Mouse (Mus musculus) midbrain, embryonic 10.5 days (tissue): ENCODE results near the gene Osm. TPM values are rescaled to one million over a fixed set of nuclear protein-coding genes. Genes with fewer than 3 reads are reported as not detected.

Experiments
- DNase-seq: peaks from one replicate; pipeline ENCODE4 v3.0.0-alpha.2; 2017; ENCODE audit warnings: low spot score
- H3K27ac ChIP-seq: fragments of 300-500 bp; sonication (generic); replicated peaks from 2 replicates; pipeline ENCODE4 v1.5.1; 2016; ENCODE audit warnings: mild to moderate bottlenecking
- H3K27me3 ChIP-seq: fragments of 300-500 bp; sonication (generic); 2 replicates; pipeline ENCODE4 v1.6.1; 2016; ENCODE audit warnings: low read depth, mild to moderate bottlenecking; ENCODE audit not compliant: poor library complexity, severe bottlenecking
- H3K36me3 ChIP-seq: fragments of 300-500 bp; sonication (generic); 2 replicates; pipeline ENCODE4 v1.6.1; 2016; ENCODE audit warnings: mild to moderate bottlenecking, moderate library complexity
- H3K4me1 ChIP-seq: fragments of 300-500 bp; sonication (generic); 2 replicates; pipeline ENCODE4 v1.6.1; 2016
- H3K4me3 ChIP-seq: fragments of 300-500 bp; sonication (generic); 2 replicates; pipeline ENCODE4 v1.5.1; 2016; ENCODE audit warnings: mild to moderate bottlenecking, moderate library complexity
- H3K9me3 ChIP-seq: fragments of 300-500 bp; sonication (generic); replicated peaks from 2 replicates; pipeline ENCODE4 v1.6.1; 2016; ENCODE audit warnings: mild to moderate bottlenecking
- WGBS: fragments of 180-500 bp; shearing (Covaris S2); methylation state at CpG from one replicate; pipeline ENCODE4 v1.1.7; 2016; 5-methylcytosine and 5-hydroxymethylcytosine counted together
- polyA plus RNA-seq: library from polyadenylated mRNA; unstranded; fragments of >200 nt; fragmentation: Nextera tagmentation; extraction: Ambion mirVana; gene quantifications from 2 replicates; pipeline ENCODE4 v1.2.1, GENCODE M21; 2016

The Osm gene
- polyA plus RNA-seq, 1 experiment from 2014 or later: 0.05 TPM

- Histone ChIP-seq H3K4me3 (no peak overlapping the region), H3K36me3 (no peaks in the 10 kb centered on the region), H3K27ac (0 out of 2 replicates have a peak overlapping the region, but pooled peaks have one; percentile 23), H3K4me1 (peaks cover 8% of the 10 kb centered on the region; the same call in 1 of the 2 replicates), H3K9me3 (no peaks in the 10 kb centered on the region), H3K27me3 (no peaks in the 10 kb centered on the region)
- DNase-seq: no peak
- 84% methylated on average over 3 of the region's 3 CpGs for WGBS
These were observed 15.2 kb downstream of the Osm start for GRCm38 (mm10) chr11:4251376-4251775.

- no peak for DNase-seq
- no peaks in the 10 kb centered on the region for H3K36me3 ChIP-seq
- peaks cover 8% of the 10 kb centered on the region; the same call in 1 of the 2 replicates for H3K4me1 ChIP-seq
- 57% methylated on average over 2 of the region's 2 CpGs for WGBS
- H3K27ac ChIP-seq: no peak overlapping the region
- no peaks in the 10 kb centered on the region for H3K9me3 ChIP-seq
- no peak overlapping the region for H3K4me3 ChIP-seq
- H3K27me3 ChIP-seq: no peaks in the 10 kb centered on the region; the same call in 1 of the 2 replicates
These were observed 16.7 kb downstream of the Osm start for GRCm38 (mm10) chr11:4252886-4253285.

- Histone ChIP-seq H3K27ac (no peak within 1 kb of the TSS), H3K36me3 (no peaks in the 10 kb centered on the region), H3K4me3 (no peak within 1 kb of the TSS), H3K4me1 (peaks cover 20% of the 10 kb centered on the region), H3K9me3 (no peaks in the 10 kb centered on the region), H3K27me3 (peaks cover 16% of the 10 kb centered on the region)
- DNase-seq: no peak
- WGBS: 66% methylated on average over 11 of the region's 11 CpGs
These were observed 20.8 kb downstream of the Osm start, which contains the start of gene Lif for GRCm38 (mm10) chr11:4256846-4257607. Lif (plus strand) TSS chr11:4257557.

- WGBS: 65% methylated on average over 5 of the region's 5 CpGs
- no peak for DNase-seq
- H3K4me3 ChIP-seq: no peak overlapping the region
- no peaks in the 10 kb centered on the region for H3K9me3 ChIP-seq
- H3K36me3 ChIP-seq: no peaks in the 10 kb centered on the region
- H3K27me3 ChIP-seq: peaks cover 23% of the 10 kb centered on the region
- no peak overlapping the region for H3K27ac ChIP-seq
- H3K4me1 ChIP-seq: peaks cover 22% of the 10 kb centered on the region
These were observed 21.5 kb downstream of the Osm start for GRCm38 (mm10) chr11:4257756-4258155.

- peak; percentile 81 for DNase-seq
- Histone ChIP-seq H3K4me1 (peaks cover 29% of the 10 kb centered on the region), H3K36me3 (no peaks in the 10 kb centered on the region), H3K27me3 (peaks cover 32% of the 10 kb centered on the region), H3K9me3 (no peaks in the 10 kb centered on the region), H3K4me3 (peak overlapping the region; percentile 39), H3K27ac (peak overlapping the region; percentile 30; the same call in 1 of the 2 replicates)
- WGBS: 1% methylated on average over 7 of the region's 7 CpGs
These were observed 22.4 kb downstream of the Osm start for GRCm38 (mm10) chr11:4258657-4259082.

GRCm38 (mm10) chr11:4260463-4261187 is 24.4 kb downstream of the Osm start:
- Histone ChIP-seq H3K4me3 (no peak overlapping the region), H3K27me3 (peaks cover 51% of the 10 kb centered on the region), H3K36me3 (no peaks in the 10 kb centered on the region), H3K9me3 (no peaks in the 10 kb centered on the region), H3K27ac (peak overlapping the region; percentile 28; the same call in 1 of the 2 replicates), H3K4me1 (peaks cover 29% of the 10 kb centered on the region)
- no peak for DNase-seq
- 76% methylated on average over 14 of the region's 14 CpGs for WGBS

- peaks cover 32% of the 10 kb centered on the region for H3K4me1 ChIP-seq
- WGBS: 52% methylated on average over 7 of the region's 7 CpGs
- H3K4me3 ChIP-seq: no peak overlapping the region
- peak; percentile 60 for DNase-seq
- H3K27me3 ChIP-seq: peaks cover 56% of the 10 kb centered on the region
- H3K36me3 ChIP-seq: no peaks in the 10 kb centered on the region
- no peaks in the 10 kb centered on the region for H3K9me3 ChIP-seq
- peak overlapping the region; percentile 28; the same call in 1 of the 2 replicates for H3K27ac ChIP-seq
These were observed 24.9 kb downstream of the Osm start for GRCm38 (mm10) chr11:4261188-4261494.

- H3K36me3 ChIP-seq: no peaks in the 10 kb centered on the region
- no peak for DNase-seq
- H3K27me3 ChIP-seq: peaks cover 65% of the 10 kb centered on the region
- no peak overlapping the region for H3K27ac ChIP-seq
- H3K4me3 ChIP-seq: no peak overlapping the region
- 51% methylated on average over 5 of the region's 5 CpGs for WGBS
- no peaks in the 10 kb centered on the region for H3K9me3 ChIP-seq
- peaks cover 41% of the 10 kb centered on the region for H3K4me1 ChIP-seq
These were observed 25.7 kb downstream of the Osm start for GRCm38 (mm10) chr11:4261969-4262368.

GRCm38 (mm10) chr11:4262847-4263246 is 26.6 kb downstream of the Osm start:
- Histone ChIP-seq H3K4me1 (peaks cover 45% of the 10 kb centered on the region), H3K27me3 (peaks cover 73% of the 10 kb centered on the region), H3K36me3 (no peaks in the 10 kb centered on the region), H3K27ac (no peak overlapping the region), H3K4me3 (no peak overlapping the region), H3K9me3 (no peaks in the 10 kb centered on the region)
- WGBS: 16% methylated on average over 5 of the region's 7 CpGs
- no peak for DNase-seq

- no peak overlapping the region for H3K4me3 ChIP-seq
These were observed 27.1 kb downstream of the Osm start for GRCm38 (mm10) chr11:4263296-4263695.

GRCm38 (mm10) chr11:4264066-4264465 is 27.8 kb downstream of the Osm start:
- Histone ChIP-seq H3K27ac (no peak overlapping the region), H3K27me3 (peaks cover 86% of the 10 kb centered on the region), H3K9me3 (no peaks in the 10 kb centered on the region), H3K36me3 (no peaks in the 10 kb centered on the region), H3K4me1 (peaks cover 41% of the 10 kb centered on the region), H3K4me3 (no peak overlapping the region)
- WGBS: 79% methylated on average over 7 of the region's 7 CpGs
- no peak for DNase-seq

More at GRCm38 (mm10) chr11:4263296-4263695, 27.1 kb downstream of the Osm start:
- WGBS: 38% methylated on average over 1 of the region's 1 CpGs
- Histone ChIP-seq H3K36me3 (no peaks in the 10 kb centered on the region), H3K27ac (no peak overlapping the region), H3K4me1 (peaks cover 45% of the 10 kb centered on the region), H3K9me3 (no peaks in the 10 kb centered on the region), H3K27me3 (peaks cover 78% of the 10 kb centered on the region)
- no peak for DNase-seq

GRCm38 (mm10) chr11:4266271-4267201 is 30.3 kb downstream of the Osm start:
- H3K36me3 ChIP-seq: no peaks in the 10 kb centered on the region
- peak; percentile 47 for DNase-seq
- peak overlapping the region; percentile 63 for H3K4me3 ChIP-seq
- WGBS: 1% methylated on average over 61 of the region's 61 CpGs
- 0 out of 2 replicates have a peak overlapping the region, but pooled peaks have one; percentile 38 for H3K27ac ChIP-seq
- H3K27me3 ChIP-seq: peaks cover 98% of the 10 kb centered on the region
- no peaks in the 10 kb centered on the region for H3K9me3 ChIP-seq
- peaks cover 37% of the 10 kb centered on the region for H3K4me1 ChIP-seq
